Mouse (Mus musculus): ENCODE measurements at regions not wholly inside any gene's neighbourhood (a gene's known extent, or its start where the extent isn't known, plus 50 kb on each side); places are given as distances from the start of the nearest gene placed in this dataset.

GRCm38 (mm10) chr9:11381648-11382075 lies 477.1 kb upstream of the Cntn5 start:
- no peak overlapping the region for H3K4me3 ChIP-seq (ENCODE audit: insufficient read depth, low read depth, low read length)
- WGBS, result 70% methylated on average over 1 of the region's 1 CpGs
- TF ChIP-seq CTCF (IDR thresholded peaks at IDR 0.05; ENCODE audit: low read depth, low read length) (no peak), POLR2A (IDR thresholded peaks at IDR 0.05; ENCODE audit: extremely low read depth, insufficient read depth, low read length) (no peak)
- H3K4me1 ChIP-seq (ENCODE audit: control insufficient read depth, insufficient read depth, low read length), result no peaks in the 10 kb centered on the region
- no peak overlapping the region for H3K9ac ChIP-seq (ENCODE audit: low read depth, low read length)
- no peaks in the 10 kb centered on the region for H3K27me3 ChIP-seq (ENCODE audit: control insufficient read depth, insufficient read depth, low read length)
- peak; percentile 1 for DNase-seq (ENCODE audit: extremely low read depth, low read depth, low spot score)
- no peak overlapping the region for H3K27ac ChIP-seq (replicated peaks; ENCODE audit: insufficient read depth, low read depth, low read length)
- no peaks in the 10 kb centered on the region for H3K79me2 ChIP-seq (ENCODE audit: control insufficient read depth, insufficient read depth, low read length)
- H3K36me3 ChIP-seq (ENCODE audit: control insufficient read depth, insufficient read depth, low read length), result no peaks in the 10 kb centered on the region

- Histone ChIP-seq H3K9ac (ENCODE audit: low read depth, low read length) (no peak overlapping the region), H3K27ac (replicated peaks; ENCODE audit: insufficient read depth, low read depth, low read length) (no peak overlapping the region), H3K27me3 (ENCODE audit: control insufficient read depth, insufficient read depth, low read length) (no peaks in the 10 kb centered on the region), H3K4me3 (ENCODE audit: insufficient read depth, low read depth, low read length) (no peak overlapping the region), H3K36me3 (ENCODE audit: control insufficient read depth, insufficient read depth, low read length) (no peaks in the 10 kb centered on the region), H3K79me2 (ENCODE audit: control insufficient read depth, insufficient read depth, low read length) (no peaks in the 10 kb centered on the region), H3K4me1 (ENCODE audit: control insufficient read depth, insufficient read depth, low read length) (no peaks in the 10 kb centered on the region)
- DNase-seq (ENCODE audit: extremely low read depth, low read depth, low spot score), result no peak
- 70% methylated on average over 7 of the region's 7 CpGs for WGBS
- TF ChIP-seq POLR2A (IDR thresholded peaks at IDR 0.05; ENCODE audit: extremely low read depth, insufficient read depth, low read length) (no peak), CTCF (IDR thresholded peaks at IDR 0.05; ENCODE audit: low read depth, low read length) (no peak)
These were observed 476.0 kb upstream of the Cntn5 start for GRCm38 (mm10) chr9:11380531-11380930.

GRCm38 (mm10) chr9:11378046-11378445 lies 473.5 kb upstream of the Cntn5 start:
- H3K4me3 ChIP-seq (ENCODE audit: insufficient read depth, low read depth, low read length), result no peak overlapping the region
- no peak for DNase-seq (ENCODE audit: extremely low read depth, low read depth, low spot score)
- H3K36me3 ChIP-seq (ENCODE audit: control insufficient read depth, insufficient read depth, low read length), result no peaks in the 10 kb centered on the region
- no peak overlapping the region for H3K9ac ChIP-seq (ENCODE audit: low read depth, low read length)
- WGBS, result 75% methylated on average over 4 of the region's 4 CpGs
- TF ChIP-seq CTCF (IDR thresholded peaks at IDR 0.05; ENCODE audit: low read depth, low read length) (no peak), POLR2A (IDR thresholded peaks at IDR 0.05; ENCODE audit: extremely low read depth, insufficient read depth, low read length) (no peak)
- H3K27me3 ChIP-seq (ENCODE audit: control insufficient read depth, insufficient read depth, low read length), result no peaks in the 10 kb centered on the region
- no peaks in the 10 kb centered on the region for H3K4me1 ChIP-seq (ENCODE audit: control insufficient read depth, insufficient read depth, low read length)
- H3K27ac ChIP-seq (replicated peaks; ENCODE audit: insufficient read depth, low read depth, low read length), result no peak overlapping the region
- H3K79me2 ChIP-seq (ENCODE audit: control insufficient read depth, insufficient read depth, low read length), result no peaks in the 10 kb centered on the region

- Histone ChIP-seq H3K27me3 (ENCODE audit: control insufficient read depth, insufficient read depth, low read length) (no peaks in the 10 kb centered on the region), H3K4me3 (ENCODE audit: insufficient read depth, low read depth, low read length) (no peak overlapping the region), H3K36me3 (ENCODE audit: control insufficient read depth, insufficient read depth, low read length) (no peaks in the 10 kb centered on the region), H3K79me2 (ENCODE audit: control insufficient read depth, insufficient read depth, low read length) (no peaks in the 10 kb centered on the region), H3K9ac (ENCODE audit: low read depth, low read length) (no peak overlapping the region), H3K27ac (replicated peaks; ENCODE audit: insufficient read depth, low read depth, low read length) (no peak overlapping the region), H3K4me1 (ENCODE audit: control insufficient read depth, insufficient read depth, low read length) (no peaks in the 10 kb centered on the region)
- WGBS, result 66% methylated on average over 4 of the region's 4 CpGs
- DNase-seq (ENCODE audit: extremely low read depth, low read depth, low spot score), result no peak
- TF ChIP-seq POLR2A (IDR thresholded peaks at IDR 0.05; ENCODE audit: extremely low read depth, insufficient read depth, low read length), result no peak
- TF ChIP-seq CTCF (IDR thresholded peaks at IDR 0.05; ENCODE audit: low read depth, low read length), result no peak
These were observed 473.0 kb upstream of the Cntn5 start for GRCm38 (mm10) chr9:11377586-11377985.

GRCm38 (mm10) chr9:11373294-11373903 lies 468.8 kb upstream of the Cntn5 start:
- H3K79me2 ChIP-seq (ENCODE audit: control insufficient read depth, insufficient read depth, low read length), result no peaks in the 10 kb centered on the region
- DNase-seq (ENCODE audit: extremely low read depth, low read depth, low spot score), result no peak
- H3K27ac ChIP-seq (replicated peaks; ENCODE audit: insufficient read depth, low read depth, low read length), result no peak overlapping the region
- H3K4me3 ChIP-seq (ENCODE audit: insufficient read depth, low read depth, low read length), result no peak overlapping the region
- H3K36me3 ChIP-seq (ENCODE audit: control insufficient read depth, insufficient read depth, low read length), result no peaks in the 10 kb centered on the region
- H3K27me3 ChIP-seq (ENCODE audit: control insufficient read depth, insufficient read depth, low read length), result no peaks in the 10 kb centered on the region
- no peak overlapping the region for H3K9ac ChIP-seq (ENCODE audit: low read depth, low read length)
- H3K4me1 ChIP-seq (ENCODE audit: control insufficient read depth, insufficient read depth, low read length), result no peaks in the 10 kb centered on the region
- TF ChIP-seq CTCF (IDR thresholded peaks at IDR 0.05; ENCODE audit: low read depth, low read length), result no peak
- TF ChIP-seq POLR2A (IDR thresholded peaks at IDR 0.05; ENCODE audit: extremely low read depth, insufficient read depth, low read length), result no peak
- whole genome bisulfite sequencing, result 86% methylated on average over 2 of the region's 2 CpGs

GRCm38 (mm10) chr9:11368056-11368455 lies 463.5 kb upstream of the Cntn5 start:
- Histone ChIP-seq H3K79me2 (ENCODE audit: control insufficient read depth, insufficient read depth, low read length) (no peaks in the 10 kb centered on the region), H3K27ac (replicated peaks; ENCODE audit: insufficient read depth, low read depth, low read length) (no peak overlapping the region), H3K9ac (ENCODE audit: low read depth, low read length) (no peak overlapping the region), H3K27me3 (ENCODE audit: control insufficient read depth, insufficient read depth, low read length) (no peaks in the 10 kb centered on the region), H3K4me3 (ENCODE audit: insufficient read depth, low read depth, low read length) (no peak overlapping the region), H3K36me3 (ENCODE audit: control insufficient read depth, insufficient read depth, low read length) (no peaks in the 10 kb centered on the region), H3K4me1 (ENCODE audit: control insufficient read depth, insufficient read depth, low read length) (no peaks in the 10 kb centered on the region)
- WGBS, result 41% methylated on average over 1 of the region's 1 CpGs
- DNase-seq (ENCODE audit: extremely low read depth, low read depth, low spot score), result no peak
- TF ChIP-seq POLR2A (IDR thresholded peaks at IDR 0.05; ENCODE audit: extremely low read depth, insufficient read depth, low read length), result no peak
- no peak for TF ChIP-seq CTCF (IDR thresholded peaks at IDR 0.05; ENCODE audit: low read depth, low read length)
